Mouse (Mus musculus) embryo, embryonic 11.5 days (tissue): Measurements from ENCODE around the gene Asna1.

Experiments used
- DNase-seq: peaks from one replicate; pipeline ENCODE4 v3.0.0-alpha.2; 2012; ENCODE audit warnings: low read depth, low spot score

Gene Asna1

DNA sequence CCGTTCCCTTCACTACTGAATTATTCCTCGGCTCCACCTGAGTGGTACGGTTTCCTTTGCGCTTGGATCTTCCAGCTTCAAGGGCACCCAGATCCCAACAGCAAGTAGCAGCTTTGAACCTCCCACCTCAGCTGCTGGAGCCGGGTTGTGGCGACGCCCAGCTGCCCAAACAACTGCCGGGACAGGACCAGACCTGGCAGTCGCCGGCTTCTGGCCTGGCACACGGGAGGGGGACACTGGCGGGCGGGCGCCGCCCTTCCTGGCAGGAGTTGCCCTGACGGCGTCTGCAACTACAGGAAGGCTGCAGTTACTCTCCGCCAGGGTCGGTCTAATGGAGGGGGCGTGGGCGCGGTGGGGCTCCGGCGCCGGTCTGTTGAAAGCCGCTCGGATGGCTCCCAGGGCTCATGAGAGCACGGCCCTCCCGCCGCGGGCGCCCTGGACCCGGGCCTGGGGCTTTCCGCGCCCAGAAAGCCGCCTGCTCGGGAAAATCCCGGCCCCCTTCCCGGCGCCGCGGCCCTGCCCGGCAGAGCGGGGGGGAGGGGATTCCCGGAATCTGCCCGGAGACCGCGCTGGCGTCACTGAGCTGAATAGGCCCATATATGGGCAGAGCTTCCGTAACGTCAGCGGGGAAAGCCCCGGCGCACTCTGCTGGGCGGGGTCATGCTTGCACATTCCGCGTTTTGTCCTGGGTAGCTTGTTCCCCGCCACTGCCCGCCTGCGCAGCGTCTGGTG lies 48.9 kb downstream of the Asna1 start:
- peak; percentile 89 for DNase-seq

DNA sequence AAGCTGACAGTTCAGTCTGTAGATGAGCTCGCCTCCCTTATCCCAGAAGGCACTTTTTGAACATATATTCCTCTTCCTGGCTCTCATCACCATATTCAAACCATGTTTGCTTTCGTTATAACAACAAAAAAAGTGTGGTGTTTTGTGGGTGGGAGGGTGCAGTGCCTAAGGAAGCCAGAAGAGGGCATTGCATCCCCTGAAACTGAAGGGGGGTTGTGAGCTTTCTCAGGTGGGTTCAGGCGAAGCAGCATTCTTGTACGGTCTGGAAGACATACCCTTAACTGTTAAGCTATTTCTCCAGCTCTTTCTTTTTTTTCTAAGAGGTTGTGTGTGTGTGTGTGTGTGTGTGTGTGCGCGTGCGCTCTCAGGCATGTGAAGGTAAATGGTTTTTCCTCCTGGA lies 49.6 kb downstream of the Asna1 start:
- no peak for DNase-seq

DNA sequence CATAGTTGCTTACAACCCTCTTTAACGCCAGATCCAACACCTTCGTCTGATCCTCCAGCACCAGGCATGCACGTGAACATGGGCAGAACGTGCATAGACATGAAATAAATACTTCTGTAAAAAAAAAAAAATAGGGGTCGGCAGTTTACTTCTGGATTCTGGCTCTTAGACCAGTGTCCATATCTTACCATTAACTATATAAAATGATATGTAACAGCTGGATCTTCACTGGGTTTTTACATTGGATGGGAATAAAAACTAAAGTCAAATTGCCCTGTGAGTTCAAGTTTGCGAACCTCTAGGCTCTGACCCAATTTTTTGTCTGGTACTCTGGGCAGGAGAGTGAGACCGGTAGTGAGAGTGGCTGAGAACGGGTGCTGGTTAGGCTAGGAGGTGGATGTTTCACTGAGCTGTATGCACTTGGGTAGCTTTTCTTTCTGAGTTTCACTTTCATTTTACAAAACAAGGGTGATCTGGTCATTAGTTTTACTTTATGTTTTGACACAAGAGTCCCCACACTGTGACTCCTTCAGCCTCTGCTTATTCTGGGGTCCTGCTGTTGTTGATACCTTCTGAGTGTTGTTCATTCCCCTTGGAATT lies 50.4 kb downstream of the Asna1 start:
- DNase-seq = no peak

DNA sequence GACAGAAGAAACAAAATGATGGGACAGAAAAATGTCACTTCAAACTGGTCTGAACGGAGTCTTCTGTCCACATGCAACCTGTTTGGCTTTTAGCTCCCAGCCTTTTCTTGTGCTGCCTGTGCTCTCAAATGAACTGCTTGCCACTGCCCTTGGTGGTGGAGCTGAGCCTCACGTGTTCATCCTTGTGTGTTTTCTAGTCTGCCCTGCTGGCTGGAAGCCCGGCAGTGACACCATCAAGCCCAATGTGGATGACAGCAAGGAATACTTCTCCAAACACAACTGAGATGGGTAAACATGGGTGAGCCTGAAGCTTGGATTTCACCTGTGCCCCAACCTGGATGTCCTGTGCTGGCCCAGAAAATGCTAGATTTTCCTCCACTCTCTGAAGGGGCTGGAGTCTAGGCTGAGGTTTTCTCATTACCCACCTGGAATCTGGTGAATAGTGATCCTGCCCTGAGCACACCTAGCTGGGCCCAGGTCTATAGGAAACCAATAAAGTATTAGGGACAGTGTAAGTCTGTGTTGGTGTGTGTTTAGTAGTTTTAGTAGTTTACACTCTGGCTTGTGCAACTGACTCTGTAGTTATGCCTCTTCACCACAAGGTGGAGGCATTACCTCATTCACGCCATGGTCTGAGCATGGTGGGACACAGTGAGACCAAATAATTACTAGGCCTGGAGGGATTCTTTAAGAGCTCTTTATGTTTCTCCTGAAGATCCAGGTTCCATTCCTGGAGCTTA lies 51.1 kb downstream of the Asna1 start:
- DNase-seq = no peak

DNA sequence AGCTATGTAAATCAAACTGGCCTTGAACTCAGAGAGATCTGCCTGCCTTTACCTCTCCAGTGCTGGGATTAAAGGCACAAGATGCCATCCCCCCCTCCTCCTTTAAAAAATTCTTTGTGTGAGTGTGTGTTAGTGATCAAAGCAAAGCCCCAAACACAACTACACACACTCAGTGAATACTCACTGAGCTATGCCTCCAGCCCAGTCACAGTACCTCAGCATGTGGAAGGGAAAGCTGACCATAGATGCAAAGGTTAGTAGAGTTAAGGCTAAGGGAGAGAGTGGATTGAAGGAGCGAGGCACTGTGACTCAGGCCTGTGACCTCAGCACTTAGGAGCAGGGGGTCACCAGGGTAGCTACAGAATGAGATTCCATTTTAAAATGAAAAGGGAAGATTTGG lies 52.0 kb downstream of the Asna1 start:
- no peak for DNase-seq

DNA sequence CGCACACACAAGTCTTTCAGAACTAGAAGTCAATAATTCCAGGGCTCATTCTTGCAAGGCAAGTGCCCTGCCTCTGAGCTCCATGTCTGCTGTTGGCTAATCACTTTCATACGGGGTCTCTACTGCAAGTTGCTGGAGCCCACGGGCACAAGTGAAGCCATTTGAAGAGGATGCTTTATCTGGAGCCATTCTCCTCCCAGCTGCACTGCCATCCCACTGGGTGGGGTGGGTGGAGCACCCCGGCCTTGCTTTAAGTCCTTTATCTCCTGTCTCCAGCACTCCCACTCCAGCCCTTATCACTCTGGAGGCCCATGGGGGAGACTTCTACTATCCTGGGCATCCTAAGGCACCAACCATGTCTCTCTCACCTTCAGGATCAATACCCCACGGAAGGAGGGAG lies 54.2 kb downstream of the Asna1 start:
- no peak for DNase-seq

DNA sequence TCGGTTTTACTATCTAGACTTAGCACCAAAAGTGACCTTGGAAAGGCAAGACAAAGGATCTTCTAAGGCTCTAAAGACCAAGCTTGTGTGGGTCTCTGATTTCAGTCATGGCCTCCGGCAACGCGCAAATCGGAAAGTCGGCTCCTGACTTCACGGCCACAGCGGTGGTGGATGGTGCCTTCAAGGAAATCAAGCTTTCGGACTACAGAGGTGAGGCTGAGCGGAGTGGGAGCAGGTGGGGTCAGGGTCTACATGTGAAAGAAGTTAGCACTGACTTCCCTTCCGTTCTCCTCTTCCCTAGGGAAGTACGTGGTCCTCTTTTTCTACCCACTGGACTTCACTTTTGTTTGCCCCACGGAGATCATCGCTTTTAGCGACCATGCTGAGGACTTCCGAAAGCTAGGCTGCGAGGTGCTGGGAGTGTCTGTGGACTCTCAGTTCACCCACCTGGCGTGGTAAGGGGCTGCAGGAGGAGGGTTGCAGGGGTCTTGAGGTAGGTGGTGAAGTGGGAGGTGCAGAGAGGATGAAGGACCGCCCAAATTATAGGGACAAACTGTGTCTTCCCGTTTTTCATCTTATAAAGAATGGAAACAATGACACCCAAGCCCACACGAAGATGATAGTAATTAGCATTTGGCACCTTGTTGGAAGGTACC lies 54.8 kb downstream of the Asna1 start:
- DNase-seq = no peak

DNA sequence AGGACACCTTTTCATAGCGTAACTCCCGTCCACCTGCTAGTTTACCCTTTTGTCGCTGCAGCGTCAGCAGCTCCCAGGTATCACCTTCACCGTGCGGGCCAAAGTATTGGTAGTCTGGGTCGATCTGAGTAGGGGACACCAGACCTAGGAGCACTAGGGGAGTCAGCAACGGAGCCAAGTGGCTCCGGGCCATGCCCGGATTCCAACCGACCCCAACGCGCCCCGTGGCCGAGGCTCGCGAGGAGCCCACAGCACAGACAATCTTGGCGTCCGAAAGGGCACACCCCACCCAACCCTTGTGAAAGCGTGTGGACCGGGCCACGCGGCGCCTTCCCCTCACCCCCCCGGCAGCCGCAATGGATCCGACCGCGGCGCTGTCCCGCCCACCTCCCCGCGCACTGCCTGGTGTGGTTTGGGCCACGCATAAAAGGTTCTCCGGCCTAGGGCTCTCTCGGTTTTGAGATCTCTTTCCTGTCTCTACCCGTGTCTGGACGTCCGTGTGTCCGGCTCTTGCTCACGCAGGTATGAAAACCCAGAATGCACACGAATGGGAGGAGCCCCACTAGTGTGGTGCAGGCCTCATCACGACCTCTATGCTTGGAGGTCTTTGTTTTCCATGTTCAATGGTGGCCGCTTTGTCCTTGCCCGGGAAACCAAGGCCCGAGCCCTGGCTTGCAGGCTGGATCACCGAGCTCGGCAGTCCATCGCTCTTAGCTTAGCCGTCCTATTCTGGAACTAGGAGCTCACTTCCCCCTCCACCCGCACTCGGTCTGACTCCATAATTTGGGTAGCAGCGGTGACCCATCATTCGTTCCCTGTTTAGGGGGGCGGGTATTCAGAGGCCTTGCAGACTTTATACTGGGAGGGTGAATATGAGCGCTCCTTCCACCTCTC lies 55.6 kb downstream of the Asna1 start, which contains the start of the genes Gm49661, Prdx2 and Rnaseh2a:
Gm49661 (minus strand) TSS at position 193 of the 894 bp plus-strand sequence.
Prdx2 (plus strand) TSS at position 347 of the 894 bp plus-strand sequence.
Rnaseh2a (minus strand) TSS at position 527 of the 894 bp plus-strand sequence.
- DNase-seq = no peak

DNA sequence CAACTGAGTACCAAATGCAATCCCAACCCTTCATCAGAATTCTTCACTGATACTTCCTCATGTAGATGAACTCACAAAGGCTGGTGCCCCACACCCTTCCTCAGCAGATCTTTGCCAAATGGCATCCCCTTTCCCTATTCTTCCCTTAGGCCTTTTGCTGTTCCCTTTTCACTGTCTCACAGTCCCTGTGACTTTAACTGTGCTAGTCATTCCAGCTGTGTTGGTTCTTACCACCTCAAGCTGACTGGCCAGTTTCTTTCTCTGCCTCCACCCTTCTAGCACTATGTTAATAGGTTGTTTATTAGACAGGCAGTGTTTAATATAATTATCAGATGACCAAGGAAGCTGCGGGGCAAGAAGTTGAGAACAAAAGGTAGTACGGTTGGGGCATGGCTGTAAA lies 56.4 kb downstream of the Asna1 start:
- DNase-seq = no peak
